Mouse (Mus musculus) embryonic facial prominence, embryonic 14.5 days (tissue): ENCODE data around the gene Amacr. TPM values are rescaled to one million over a fixed set of nuclear protein-coding genes. Genes with fewer than 3 reads are reported as not detected.

Source experiments
- polyA plus RNA-seq: library from polyadenylated mRNA; unstranded; fragments of >200 nt; fragmentation: Nextera tagmentation; extraction: Ambion mirVana; gene quantifications from 2 replicates; pipeline ENCODE4 v1.2.1, GENCODE M21; 2014

The Amacr gene
- polyA plus RNA-seq, 1 experiment from 2014 or later, result 27.9 TPM

Other genes starting within 250 kb of the Amacr start
- 115 and 159 TPM in 2 replicates for gene C1qtnf3, start 29.4 kb upstream of the Amacr start, polyA plus RNA-seq
- 0.86 and 1.1 TPM in 2 replicates for gene Slc45a2, start 19.0 kb downstream of the Amacr start, polyA plus RNA-seq
- 1.2 and 1.6 TPM in 2 replicates for gene Rxfp3, start 56.2 kb downstream of the Amacr start, polyA plus RNA-seq
- gene Adamts12, start 83.0 kb downstream of the Amacr start, polyA plus RNA-seq, result 12.8 and 13.6 TPM in 2 replicates